Mouse (Mus musculus): Measurements from ENCODE around the gene Armc7. TPM values are rescaled to one million over a fixed set of nuclear protein-coding genes. Genes with fewer than 3 reads are reported as not detected.
"Not testable (repeated sequence)": the region's sequence is repeated elsewhere in the genome, so short reads cannot be mapped to it uniquely, and the experiment has no call there.

Gene Armc7
- total RNA-seq, 2 experiments from 2014 or later, result 0.82 to 1.3 TPM

GRCm38 (mm10) chr11:115490441-115491355 lies 15.2 kb downstream of the Armc7 start:
- DNase-seq (ENCODE audit: low spot score), result no peak

- DNase-seq (ENCODE audit: low spot score), result peak; percentile 67
These were observed 16.1 kb downstream of the Armc7 start, which contains the start of gene Nt5c for GRCm38 (mm10) chr11:115491356-115492083. TSS of gene Nt5c (minus strand) at chr11:115491862.

- no peak for DNase-seq (ENCODE audit: low spot score)
These were observed 16.9 kb downstream of the Armc7 start for GRCm38 (mm10) chr11:115492387-115492786.

GRCm38 (mm10) chr11:115496559-115496958 lies 21.1 kb downstream of the Armc7 start:
- not testable (repeated sequence) for DNase-seq (ENCODE audit: low spot score)

GRCm38 (mm10) chr11:115502636-115503035 lies 27.2 kb downstream of the Armc7 start:
- no peak for DNase-seq (ENCODE audit: low spot score)

GRCm38 (mm10) chr11:115506586-115506985 lies 31.1 kb downstream of the Armc7 start:
- DNase-seq (ENCODE audit: low spot score), result no peak

- DNase-seq (ENCODE audit: low spot score), result no peak
These were observed 32.6 kb downstream of the Armc7 start for GRCm38 (mm10) chr11:115508061-115508460.

GRCm38 (mm10) chr11:115509773-115510506 lies 34.5 kb downstream of the Armc7 start:
- no peak for DNase-seq (ENCODE audit: low spot score)

GRCm38 (mm10) chr11:115510507-115510888 lies 35.0 kb downstream of the Armc7 start:
- DNase-seq (ENCODE audit: low spot score), result no peak

- no peak for DNase-seq (ENCODE audit: low spot score)
These were observed 35.7 kb downstream of the Armc7 start for GRCm38 (mm10) chr11:115511121-115511520.

- no peak for DNase-seq (ENCODE audit: low spot score)
These were observed 36.5 kb downstream of the Armc7 start for GRCm38 (mm10) chr11:115512004-115512403.

- DNase-seq (ENCODE audit: low spot score), result peak; percentile 39
These were observed 37.1 kb downstream of the Armc7 start for GRCm38 (mm10) chr11:115512407-115513183.

GRCm38 (mm10) chr11:115513271-115514237 lies 38.1 kb downstream of the Armc7 start:
- DNase-seq (ENCODE audit: low spot score), result peak; percentile 46

- DNase-seq (ENCODE audit: low spot score), result peak; percentile 99
These were observed 38.8 kb downstream of the Armc7 start, which contains the start of gene Jpt1 for GRCm38 (mm10) chr11:115514238-115514663. TSS of gene Jpt1 (minus strand) at chr11:115514387.

GRCm38 (mm10) chr11:115515021-115515420 lies 39.6 kb downstream of the Armc7 start:
- no peak for DNase-seq (ENCODE audit: low spot score)

- peak; percentile 35 for DNase-seq (ENCODE audit: low spot score)
These were observed 41.5 kb downstream of the Armc7 start for GRCm38 (mm10) chr11:115516942-115517341.

GRCm38 (mm10) chr11:115518693-115519092 lies 43.2 kb downstream of the Armc7 start:
- no peak for DNase-seq (ENCODE audit: low spot score)

- DNase-seq (ENCODE audit: low spot score), result no peak
These were observed 44.1 kb downstream of the Armc7 start for GRCm38 (mm10) chr11:115519581-115519980.

GRCm38 (mm10) chr11:115520218-115520617 lies 44.8 kb downstream of the Armc7 start:
- no peak for DNase-seq (ENCODE audit: low spot score)

All from gastrocnemius, adult 18-20 months (tissue).